Mouse (Mus musculus) liver, embryonic 11.5 days (tissue): ENCODE results near the gene Colgalt2. TPM values are rescaled to one million over a fixed set of nuclear protein-coding genes. Genes with fewer than 3 reads are reported as not detected.

Experiments
- ATAC-seq: fragments of 200-750 bp; cut with Nextera tagmentation; replicated peaks from 2 replicates; pipeline ENCODE4 v1.8.0; 2017; ENCODE audit warnings: moderate number of reproducible peaks, mild to moderate bottlenecking, moderate TSS enrichment, moderate library complexity; ENCODE audit not compliant: low FRiP score
- DNase-seq: peaks from one replicate; pipeline ENCODE4 v3.0.0-alpha.2; 2017; ENCODE audit warnings: low spot score
- H3K27ac ChIP-seq: fragments of 300-500 bp; sonication (generic); 2 replicates; pipeline ENCODE4 v1.5.1; 2014; ENCODE audit warnings: mild to moderate bottlenecking, low read depth, low read length, control low read depth
- H3K27me3 ChIP-seq: fragments of 300-500 bp; sonication (generic); replicated peaks from 2 replicates; pipeline ENCODE4 v1.6.1; 2014; ENCODE audit warnings: low read length, mixed read lengths; ENCODE audit not compliant: control insufficient read depth, insufficient read depth
- H3K36me3 ChIP-seq: fragments of 300-500 bp; sonication (generic); 2 replicates; pipeline ENCODE4 v1.6.1; 2014; ENCODE audit warnings: mild to moderate bottlenecking, low read length, moderate library complexity, mixed read lengths; ENCODE audit not compliant: control insufficient read depth, insufficient read depth
- H3K4me1 ChIP-seq: fragments of 300-500 bp; sonication (generic); replicated peaks from 2 replicates; pipeline ENCODE4 v1.6.1; 2014; ENCODE audit warnings: low read length, mixed read lengths; ENCODE audit not compliant: control insufficient read depth, insufficient read depth
- H3K4me2 ChIP-seq: fragments of 300-500 bp; sonication (generic); 2 replicates; pipeline ENCODE4 v1.6.1; 2014; ENCODE audit warnings: mild to moderate bottlenecking, control low read depth, moderate library complexity
- H3K4me3 ChIP-seq: fragments of 300-500 bp; sonication (generic); 2 replicates; pipeline ENCODE4 v1.5.1; 2014; ENCODE audit warnings: low read depth, low read length, control low read depth
- H3K9ac ChIP-seq: fragments of 300-500 bp; sonication (generic); 2 replicates; pipeline ENCODE4 v1.6.1; 2014; ENCODE audit warnings: low read depth, low read length, control low read depth
- H3K9me3 ChIP-seq: fragments of 300-500 bp; sonication (generic); 2 replicates; pipeline ENCODE4 v1.6.1; 2016; ENCODE audit warnings: low read length, inconsistent platforms, mixed read lengths; ENCODE audit not compliant: control insufficient read depth
- WGBS: fragments of 180-500 bp; shearing (Covaris S2); extraction: QIAGEN DNeasy Blood & Tissue Kit; methylation state at CpG from one replicate; pipeline ENCODE4 v1.1.7; 2014; 5-methylcytosine and 5-hydroxymethylcytosine counted together
- polyA plus RNA-seq: library from polyadenylated mRNA; unstranded; fragments of >200 nt; fragmentation: Nextera tagmentation; extraction: Ambion mirVana; gene quantifications from 2 replicates; pipeline ENCODE4 v1.2.1, GENCODE M21; 2014

The Colgalt2 gene
- polyA plus RNA-seq, 1 experiment from 2014 or later, result 1.7 TPM

DNA sequence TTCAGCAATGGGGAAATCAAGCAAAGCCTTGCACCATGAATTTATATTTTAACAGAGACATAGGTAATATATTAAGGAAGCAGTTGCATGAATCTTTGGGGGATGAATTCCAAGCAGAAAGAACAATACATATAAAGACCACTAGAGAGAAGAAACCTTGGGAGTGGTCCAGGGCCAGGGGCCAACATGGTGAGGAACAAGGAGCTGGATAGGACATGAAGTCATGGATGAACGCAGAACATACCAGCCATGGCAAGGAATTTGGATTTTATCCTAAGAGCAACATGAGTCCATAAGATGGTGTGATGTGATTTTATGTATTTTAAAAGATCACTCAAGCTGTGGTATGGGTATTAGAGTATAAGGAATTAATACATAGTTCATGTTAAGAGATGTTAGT, 92.6 kb downstream of the Colgalt2 start:
- H3K4me1 ChIP-seq, result no peaks in the 10 kb centered on the region
- 87% methylated on average over 1 of the region's 1 CpGs for WGBS
- no peak overlapping the region for H3K9ac ChIP-seq
- ATAC-seq (no peak), DNase-seq (no peak)
- H3K27me3 ChIP-seq, result no peaks in the 10 kb centered on the region; the same call in 1 of the 2 replicates
- no peak overlapping the region for H3K4me2 ChIP-seq
- H3K4me3 ChIP-seq, result no peak overlapping the region
- no peaks in the 10 kb centered on the region for H3K9me3 ChIP-seq
- H3K36me3 ChIP-seq, result no peaks in the 10 kb centered on the region
- H3K27ac ChIP-seq, result no peak overlapping the region

DNA sequence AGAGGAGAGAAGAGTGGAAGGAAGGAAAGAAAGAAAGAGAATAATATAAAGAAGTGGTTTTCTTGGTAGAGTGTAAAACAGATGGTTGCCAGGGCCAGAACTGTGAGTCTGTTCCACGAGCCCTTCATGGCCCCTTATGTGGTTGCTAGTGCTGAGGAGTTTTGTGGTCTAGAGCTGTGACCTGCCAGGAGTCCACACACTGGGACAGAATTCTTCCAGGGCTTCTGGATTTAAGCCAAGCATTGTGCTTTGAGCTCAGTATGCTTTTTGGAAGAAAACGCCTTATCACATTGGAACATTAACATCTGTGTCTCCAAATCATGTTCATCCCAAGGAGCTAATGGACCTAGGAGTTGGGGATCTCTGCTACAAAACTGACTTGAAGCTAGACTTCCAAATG, 97.2 kb downstream of the Colgalt2 start:
- no peaks in the 10 kb centered on the region; the same call in 1 of the 2 replicates for H3K27me3 ChIP-seq
- no peak overlapping the region for H3K9ac ChIP-seq
- no peak overlapping the region for H3K4me3 ChIP-seq
- no peaks in the 10 kb centered on the region for H3K4me1 ChIP-seq
- H3K4me2 ChIP-seq, result no peak overlapping the region
- 76% methylated on average over 2 of the region's 2 CpGs for WGBS
- ATAC-seq (no peak), DNase-seq (no peak)
- no peaks in the 10 kb centered on the region for H3K36me3 ChIP-seq
- no peaks in the 10 kb centered on the region for H3K9me3 ChIP-seq
- no peak overlapping the region for H3K27ac ChIP-seq

DNA sequence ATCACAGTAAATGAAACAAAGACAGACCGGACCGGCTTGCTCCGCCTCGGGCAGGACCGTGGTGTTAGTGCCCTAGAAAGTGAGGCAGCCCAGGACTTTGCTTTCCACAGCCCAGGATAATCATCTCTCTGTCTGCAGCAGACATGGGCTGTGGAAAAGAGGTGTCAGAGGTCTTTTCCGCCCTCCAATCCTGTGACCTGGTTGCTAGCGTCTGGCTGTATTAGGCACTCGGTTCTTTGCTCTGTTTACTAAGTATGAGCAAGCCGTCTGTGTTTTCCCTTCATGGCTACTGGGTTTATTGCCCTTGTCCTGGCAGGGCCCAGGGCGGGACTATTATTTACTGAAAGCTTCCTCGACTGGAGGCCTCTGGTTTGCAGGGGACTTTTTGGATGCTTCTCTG, 98.0 kb downstream of the Colgalt2 start:
- H3K27ac ChIP-seq, result no peak overlapping the region
- H3K9me3 ChIP-seq, result no peaks in the 10 kb centered on the region
- ATAC-seq, result no peak
- DNase-seq, result no peak
- no peak overlapping the region for H3K9ac ChIP-seq
- no peaks in the 10 kb centered on the region for H3K36me3 ChIP-seq
- H3K27me3 ChIP-seq, result no peaks in the 10 kb centered on the region; the same call in 1 of the 2 replicates
- no peak overlapping the region for H3K4me3 ChIP-seq
- peak overlapping the region; percentile 9; the same call in 1 of the 2 replicates for H3K4me2 ChIP-seq
- WGBS, result 56% methylated on average over 11 of the region's 11 CpGs
- H3K4me1 ChIP-seq, result no peaks in the 10 kb centered on the region

DNA sequence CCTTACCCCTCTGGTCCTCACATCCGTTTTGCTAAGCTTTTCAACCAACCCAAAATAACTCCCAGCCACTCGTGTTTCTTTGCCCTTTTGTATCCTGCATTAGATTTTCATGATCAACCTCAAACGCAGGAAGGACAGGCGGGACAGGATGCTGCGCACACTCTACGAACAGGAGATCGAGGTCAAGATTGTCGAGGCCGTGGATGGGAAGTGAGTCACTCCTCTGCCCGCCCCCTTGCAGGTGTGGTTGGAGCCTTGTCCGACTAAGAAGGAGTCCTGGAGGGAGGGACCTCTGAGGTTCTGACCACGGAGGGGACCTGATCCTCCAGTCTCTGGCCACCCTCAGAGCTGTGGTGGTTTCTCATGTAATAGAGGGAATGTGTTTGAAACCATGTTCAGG, 100.2 kb downstream of the Colgalt2 start:
- H3K27ac ChIP-seq, result no peak overlapping the region
- H3K9ac ChIP-seq, result no peak overlapping the region
- WGBS, result 57% methylated on average over 12 of the region's 12 CpGs
- H3K4me2 ChIP-seq, result no peak overlapping the region
- H3K9me3 ChIP-seq, result no peaks in the 10 kb centered on the region
- no peaks in the 10 kb centered on the region for H3K36me3 ChIP-seq
- H3K4me3 ChIP-seq, result no peak overlapping the region
- ATAC-seq (no peak), DNase-seq (no peak)
- no peaks in the 10 kb centered on the region for H3K27me3 ChIP-seq
- H3K4me1 ChIP-seq, result no peaks in the 10 kb centered on the region

DNA sequence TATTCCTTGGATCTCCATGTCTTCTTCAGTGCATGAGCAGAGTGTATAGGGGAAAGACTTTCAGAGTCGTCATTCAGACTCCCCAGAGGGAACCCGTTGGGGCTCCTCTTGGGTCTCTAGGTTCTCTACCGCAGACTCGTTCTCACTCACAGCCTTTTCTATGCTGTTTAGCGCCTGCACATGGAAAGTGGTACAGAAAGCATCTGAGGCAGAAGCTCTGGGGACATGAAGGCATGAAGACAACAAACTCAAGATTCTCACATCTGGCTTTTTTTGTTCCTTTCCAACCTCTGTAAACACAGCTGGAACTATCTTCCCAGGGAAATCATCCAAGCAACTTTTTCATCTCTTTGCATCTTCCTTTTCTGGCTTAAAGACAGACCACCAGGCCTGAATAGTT, 106.5 kb downstream of the Colgalt2 start:
- no peaks in the 10 kb centered on the region for H3K27me3 ChIP-seq
- H3K4me2 ChIP-seq, result no peak overlapping the region
- no peaks in the 10 kb centered on the region for H3K36me3 ChIP-seq
- ATAC-seq (no peak), DNase-seq (no peak)
- H3K27ac ChIP-seq, result no peak overlapping the region
- H3K9ac ChIP-seq, result no peak overlapping the region
- H3K4me1 ChIP-seq, result no peaks in the 10 kb centered on the region
- H3K9me3 ChIP-seq, result no peaks in the 10 kb centered on the region
- 85% methylated on average over 5 of the region's 5 CpGs for WGBS
- no peak overlapping the region for H3K4me3 ChIP-seq

DNA sequence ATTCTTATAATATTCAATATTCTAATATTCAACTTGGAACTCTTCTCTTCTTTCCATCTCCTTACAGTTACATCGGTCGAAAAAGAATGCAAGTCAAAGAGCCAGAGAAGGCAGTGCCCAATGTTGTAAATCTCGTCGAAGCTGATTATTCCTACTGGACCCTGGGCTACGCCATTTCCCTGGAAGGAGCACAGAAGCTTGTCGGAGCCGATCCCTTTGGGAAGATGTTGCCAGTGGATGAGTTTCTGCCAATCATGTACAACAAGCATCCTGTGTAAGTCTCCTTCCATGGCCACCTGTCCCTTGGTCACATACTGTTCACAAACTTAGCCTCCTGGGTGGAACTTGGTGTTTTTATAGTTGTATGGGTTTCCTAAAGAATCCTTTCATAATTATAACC, 107.1 kb downstream of the Colgalt2 start:
- ATAC-seq, result no peak
- 90% methylated on average over 7 of the region's 7 CpGs for WGBS
- H3K4me3 ChIP-seq, result no peak overlapping the region
- H3K27ac ChIP-seq, result no peak overlapping the region
- no peaks in the 10 kb centered on the region for H3K4me1 ChIP-seq
- no peak overlapping the region for H3K9ac ChIP-seq
- no peak overlapping the region for H3K4me2 ChIP-seq
- H3K9me3 ChIP-seq, result no peaks in the 10 kb centered on the region
- H3K36me3 ChIP-seq, result no peaks in the 10 kb centered on the region
- H3K27me3 ChIP-seq, result no peaks in the 10 kb centered on the region
- no peak for DNase-seq

DNA sequence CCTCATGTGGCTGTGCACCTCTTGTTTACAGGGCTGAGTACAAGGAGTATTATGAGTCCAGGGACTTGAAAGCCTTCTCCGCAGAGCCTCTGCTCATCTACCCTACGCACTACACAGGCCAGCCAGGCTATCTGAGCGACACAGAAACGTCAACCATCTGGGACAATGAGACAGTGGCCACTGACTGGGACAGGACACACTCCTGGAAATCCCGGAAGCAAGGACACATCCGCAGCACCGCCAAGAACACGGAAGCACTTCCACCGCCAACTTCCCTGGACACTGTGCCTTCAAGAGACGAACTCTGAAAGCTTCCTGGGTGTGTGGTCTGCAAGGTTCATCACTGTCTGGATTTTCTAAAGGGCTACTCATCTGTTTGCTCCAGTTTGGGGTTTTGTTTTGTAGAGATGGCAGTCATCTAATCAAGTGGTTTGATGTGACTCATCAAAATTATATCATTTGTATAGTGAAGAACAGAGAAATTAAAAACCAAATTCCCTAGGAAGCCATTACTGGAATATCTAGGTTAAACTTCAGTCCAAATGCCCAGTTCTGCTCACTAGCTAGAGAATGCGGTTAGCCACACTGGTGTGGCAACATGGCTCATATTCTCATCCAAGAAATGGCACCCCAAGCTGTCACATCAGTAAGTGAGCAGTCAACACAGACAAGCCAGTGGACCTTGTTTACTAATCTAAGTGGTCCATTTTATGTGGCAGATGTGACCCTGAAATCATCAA, 109.0 kb downstream of the Colgalt2 start:
- WGBS, result 88% methylated on average over 11 of the region's 11 CpGs

DNA sequence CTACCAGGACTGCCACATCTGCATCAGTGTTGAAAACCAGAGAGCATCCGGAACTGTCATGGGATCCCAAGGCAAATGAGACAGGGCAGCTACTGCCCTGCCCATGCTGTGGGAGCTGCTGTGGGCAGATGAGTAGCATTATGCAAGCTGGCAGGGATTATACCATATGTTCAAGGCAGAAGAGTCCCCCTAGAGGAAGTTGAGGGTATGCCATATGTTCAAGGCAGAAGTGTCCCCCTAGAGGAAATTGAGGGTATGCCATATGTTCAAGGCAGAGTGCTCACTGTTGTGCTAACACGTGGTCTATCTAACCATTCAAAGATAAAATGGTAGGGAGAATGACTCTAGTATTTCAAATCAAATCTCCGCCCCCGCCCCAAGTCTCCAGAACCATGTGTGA, 111.6 kb downstream of the Colgalt2 start:
- Histone ChIP-seq H3K36me3 (no peaks in the 10 kb centered on the region), H3K4me1 (no peaks in the 10 kb centered on the region), H3K27ac (no peak overlapping the region), H3K9ac (no peak overlapping the region), H3K9me3 (no peaks in the 10 kb centered on the region), H3K4me2 (no peak overlapping the region), H3K4me3 (no peak overlapping the region), H3K27me3 (no peaks in the 10 kb centered on the region)
- WGBS, result 71% methylated on average over 4 of the region's 4 CpGs
- ATAC-seq, result 0 out of 2 replicates have a peak, but pooled peaks have one; percentile 34
- no peak for DNase-seq

More for the DNA sequence above, 109.0 kb downstream of the Colgalt2 start:
- no peaks in the 10 kb centered on the region for H3K9me3 ChIP-seq
- H3K9ac ChIP-seq, result no peak overlapping the region
- no peak for DNase-seq
- H3K4me1 ChIP-seq, result no peaks in the 10 kb centered on the region
- H3K27ac ChIP-seq, result no peak overlapping the region
- no peak overlapping the region for H3K4me2 ChIP-seq
- no peaks in the 10 kb centered on the region for H3K27me3 ChIP-seq
- no peak for ATAC-seq
- H3K36me3 ChIP-seq, result no peaks in the 10 kb centered on the region
- no peak overlapping the region for H3K4me3 ChIP-seq

DNA sequence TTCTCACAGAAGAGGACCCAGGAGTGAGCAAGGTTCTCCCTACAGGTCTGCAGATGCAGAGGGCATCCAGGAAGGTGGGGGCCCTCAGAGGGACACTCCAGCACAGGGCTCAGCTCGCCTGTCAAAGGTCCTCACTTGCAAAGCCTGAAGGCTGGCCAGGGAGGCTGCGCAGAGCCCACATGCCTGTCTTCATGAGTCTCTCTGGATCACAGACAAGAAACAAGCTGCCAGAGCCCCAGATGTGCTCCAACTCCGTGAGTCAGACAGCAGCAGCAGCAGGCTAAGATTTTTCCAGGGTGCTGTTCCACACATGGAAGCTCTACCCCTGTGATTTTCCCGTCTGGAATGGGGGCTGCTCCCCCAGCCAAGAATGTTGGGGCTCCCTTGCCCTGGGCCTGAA, 114.6 kb downstream of the Colgalt2 start:
- Histone ChIP-seq H3K4me1 (no peaks in the 10 kb centered on the region), H3K4me3 (no peak overlapping the region), H3K27me3 (no peaks in the 10 kb centered on the region), H3K9me3 (no peaks in the 10 kb centered on the region), H3K9ac (no peak overlapping the region), H3K4me2 (no peak overlapping the region), H3K27ac (no peak overlapping the region), H3K36me3 (no peaks in the 10 kb centered on the region; the same call in 1 of the 2 replicates)
- DNase-seq (no peak), ATAC-seq (no peak)
- WGBS, result 64% methylated on average over 4 of the region's 4 CpGs
